Mouse (Mus musculus) 416B (cell line): Measurements from ENCODE around the gene Usp17la.
A peak's percentile ranks its signal among the peaks of the same experiment; 100 is the strongest.
"Not testable (repeated sequence)": the region's sequence is repeated elsewhere in the genome, so short reads cannot be mapped to it uniquely, and the experiment has no call there.

Experiments
- DNase-seq: peaks from one replicate; pipeline ENCODE4 v3.0.0; 2011; ENCODE audit warnings: low read depth

The Usp17la gene

GRCm38 (mm10) chr7:104856709-104857108 is at the start of gene Usp17la:
Gene Usp17la, plus strand, starts transcription at chr7:104857009.
- not testable (repeated sequence) for DNase-seq

DNA sequence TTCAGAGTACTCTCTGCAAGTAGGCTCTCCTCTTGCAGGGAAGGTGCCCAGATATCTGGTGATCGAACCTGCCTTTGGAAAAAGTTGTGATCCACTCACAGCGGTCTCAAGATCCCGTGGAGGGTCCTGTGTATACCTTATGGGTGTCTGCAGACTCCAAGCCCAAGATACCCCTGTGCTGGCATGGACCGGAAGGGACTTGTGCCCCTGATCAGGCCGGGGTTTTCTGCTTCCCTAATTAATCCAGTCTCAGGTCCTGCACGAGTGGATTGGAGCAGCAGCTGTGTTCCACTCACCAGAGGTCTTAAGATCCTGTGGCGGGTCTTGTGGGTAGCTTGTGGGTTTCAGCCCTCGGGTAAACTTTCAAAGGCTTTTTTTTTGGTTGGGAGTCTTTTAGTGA is 46.5 kb upstream of the Usp17la start:
- not testable (repeated sequence) for DNase-seq

DNA sequence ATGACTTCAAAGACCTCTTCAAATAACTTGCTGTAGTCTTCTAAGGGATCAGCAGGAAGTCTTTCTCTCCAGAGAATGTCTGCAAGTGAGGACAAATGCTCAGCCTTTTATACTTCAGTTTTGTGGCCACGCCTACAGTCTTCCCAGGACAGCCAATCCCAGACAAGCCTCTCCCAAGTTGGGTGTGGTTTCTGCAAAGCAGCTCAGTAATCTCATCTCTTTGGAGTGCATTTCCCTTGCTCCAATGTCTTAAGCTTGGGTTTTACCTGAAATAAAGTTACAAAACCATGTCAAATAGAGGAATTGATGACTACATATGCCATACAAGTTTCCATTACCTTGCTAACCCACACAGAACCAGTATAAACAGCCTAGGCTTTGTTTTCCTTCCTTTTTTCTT is 14.3 kb upstream of the Usp17la start, which contains the start of gene Usp17lb:
Gene Usp17lb, minus strand, starts transcription at position 101 of the 400 bp plus-strand sequence.
- no peak for DNase-seq

DNA sequence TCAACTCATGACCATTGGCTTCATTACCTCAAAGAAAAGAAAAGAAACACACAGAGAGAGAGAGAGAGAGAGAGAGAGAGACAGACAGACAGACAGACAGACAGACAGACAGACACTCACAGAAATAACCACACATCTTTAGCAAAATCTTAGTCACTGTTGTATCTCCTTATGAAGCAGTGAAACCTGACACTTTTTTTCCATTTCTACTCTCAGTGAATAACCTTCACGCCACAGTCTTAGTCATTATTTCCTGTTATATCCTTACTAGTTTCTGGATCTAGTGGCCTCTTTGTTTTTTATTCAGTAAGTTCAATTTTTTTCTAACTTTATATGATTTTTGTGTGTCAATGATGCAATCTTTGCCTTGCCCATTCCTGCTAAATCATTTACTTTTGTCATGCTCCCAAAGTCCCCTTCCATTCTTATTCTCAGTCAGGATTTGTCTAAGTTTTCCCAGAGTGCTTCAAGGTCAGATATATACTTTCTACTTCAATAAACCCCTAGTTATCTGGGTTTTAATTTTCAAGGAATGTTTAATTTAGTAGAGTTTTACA is 13.0 kb upstream of the Usp17la start:
- peak; percentile 82 for DNase-seq

DNA sequence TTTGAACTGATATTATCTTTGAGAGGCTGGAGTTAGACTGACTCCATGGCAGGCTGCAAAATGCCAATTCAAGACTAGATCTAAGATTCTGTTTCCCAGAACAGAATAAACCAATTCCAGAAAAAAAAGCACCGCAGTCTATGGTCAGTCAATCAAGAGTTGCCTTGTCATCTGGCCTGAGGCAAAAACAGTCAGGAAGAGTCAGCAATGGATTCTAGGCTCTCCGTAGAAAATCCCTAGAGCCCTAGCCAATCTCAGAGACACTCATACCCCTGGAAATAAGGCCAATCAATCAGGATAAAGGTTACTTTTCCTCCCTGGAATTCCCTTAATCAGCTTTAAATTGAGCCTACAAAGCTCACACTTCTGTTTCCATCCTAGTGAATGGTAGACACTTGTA is 5.3 kb upstream of the Usp17la start:
- not testable (repeated sequence) for DNase-seq

DNA sequence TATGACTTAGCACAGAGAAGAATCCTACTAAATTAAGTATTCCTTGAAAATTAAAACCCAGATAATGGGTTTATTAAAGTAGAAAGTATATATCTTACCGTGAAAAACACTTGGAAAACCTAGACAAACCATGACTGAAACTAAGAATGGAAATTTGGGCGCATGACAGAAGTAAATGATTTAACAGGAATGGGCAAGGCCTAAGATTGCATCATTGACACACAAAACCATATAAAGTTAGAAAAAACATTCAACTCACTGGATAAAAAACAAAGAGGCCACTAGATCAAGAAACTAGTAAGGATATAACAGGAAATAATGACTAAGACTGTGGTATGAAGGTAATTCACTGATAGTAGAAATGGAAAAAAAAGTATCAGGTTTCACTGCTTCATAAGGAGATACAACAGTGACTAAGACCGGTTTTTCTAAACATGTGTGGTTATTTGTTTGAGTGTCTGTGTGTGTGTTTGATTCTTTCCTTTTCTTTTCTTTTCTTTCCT is 1.5 kb upstream of the Usp17la start:
- DNase-seq: peak; percentile 90

DNA sequence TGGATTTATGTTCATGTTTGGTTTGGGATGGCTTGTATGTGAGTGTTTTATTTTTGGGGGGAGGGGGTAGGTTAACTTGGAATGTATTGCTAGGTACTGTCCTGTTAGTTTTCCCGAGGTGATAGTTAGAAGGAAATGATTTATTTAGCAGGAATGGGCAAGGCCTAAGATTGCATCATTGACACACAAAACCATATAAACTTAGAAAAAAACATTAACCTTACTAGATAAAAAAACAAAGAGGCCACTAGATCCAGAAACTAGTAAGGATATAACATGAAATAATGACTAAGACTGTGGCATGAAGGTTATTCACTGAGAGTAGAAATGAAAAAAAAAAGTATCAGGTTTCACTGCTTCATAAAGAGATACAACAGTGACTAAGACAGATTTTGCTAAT is 874 bp downstream of the Usp17la start:
- peak; percentile 23 for DNase-seq

DNA sequence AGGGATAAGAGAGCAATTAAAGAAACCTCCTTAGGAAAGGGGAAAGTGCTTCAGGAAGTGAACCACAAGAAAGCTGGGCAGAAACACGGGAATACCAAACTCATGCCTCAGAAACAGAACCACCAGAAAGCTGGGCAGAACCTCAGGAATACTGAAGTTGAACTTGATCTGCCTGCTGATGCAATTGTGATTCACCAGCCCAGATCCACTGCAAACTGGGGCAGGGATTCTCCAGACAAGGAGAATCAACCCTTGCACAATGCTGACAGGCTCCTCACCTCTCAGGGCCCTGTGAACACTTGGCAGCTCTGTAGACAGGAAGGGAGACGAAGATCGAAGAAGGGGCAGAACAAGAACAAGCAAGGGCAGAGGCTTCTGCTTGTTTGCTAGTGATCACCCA is 4.6 kb downstream of the Usp17la start:
- no peak for DNase-seq

GRCm38 (mm10) chr7:104877731-104878130 is 20.9 kb downstream of the Usp17la start, which contains the start of gene Olfr665:
Gene Olfr665, plus strand, starts transcription at chr7:104878031.
- DNase-seq: no peak

- DNase-seq: no peak
These were observed 39.0 kb downstream of the Usp17la start, which contains the start of gene Olfr666 for GRCm38 (mm10) chr7:104895852-104896251. Gene Olfr666, minus strand, starts transcription at chr7:104895952.
